Mouse (Mus musculus): ENCODE data around the gene 2410004B18Rik. TPM values are rescaled to one million over a fixed set of nuclear protein-coding genes. Genes with fewer than 3 reads are reported as not detected.

The 2410004B18Rik gene
- polyA plus RNA-seq, 1 experiment from 2014 or later = 35.4 TPM

DNA sequence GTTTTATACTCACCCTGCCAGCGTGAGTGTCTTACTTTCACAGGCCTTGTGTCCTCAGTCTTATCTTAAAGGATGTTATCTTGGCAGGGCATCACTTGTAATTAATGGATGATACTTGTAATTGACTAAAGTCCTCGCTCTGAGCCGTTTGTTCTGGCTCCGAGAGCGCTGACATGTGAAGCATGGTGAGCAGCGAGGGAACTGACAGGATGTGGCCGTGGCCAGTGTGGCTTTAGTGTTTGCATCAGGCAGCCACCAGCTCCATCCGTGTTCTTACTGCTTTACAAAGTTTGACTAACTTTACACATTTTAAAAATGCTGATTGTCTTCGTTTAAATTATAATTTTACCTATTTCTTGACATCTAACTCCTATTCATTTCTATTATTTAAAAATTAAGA is 4.0 kb upstream of the 2410004B18Rik start:
- no peak overlapping the region for H3K4me3 ChIP-seq
- 65% methylated on average over 9 of the region's 9 CpGs for WGBS
- no peak for ATAC-seq (ENCODE audit: extremely low read depth, insufficient number of reproducible peaks, low FRiP score, low TSS enrichment)
- H3K9ac ChIP-seq = no peak overlapping the region
- H3K27ac ChIP-seq (replicated peaks) = no peak overlapping the region
- peaks cover 53% of the 10 kb centered on the region for H3K36me3 ChIP-seq
- H3K9me3 ChIP-seq = no peaks in the 10 kb centered on the region
- H3K4me2 ChIP-seq = no peak overlapping the region
- H3K4me1 ChIP-seq = peaks cover 3% of the 10 kb centered on the region
- no peaks in the 10 kb centered on the region for H3K27me3 ChIP-seq (replicated peaks)

DNA sequence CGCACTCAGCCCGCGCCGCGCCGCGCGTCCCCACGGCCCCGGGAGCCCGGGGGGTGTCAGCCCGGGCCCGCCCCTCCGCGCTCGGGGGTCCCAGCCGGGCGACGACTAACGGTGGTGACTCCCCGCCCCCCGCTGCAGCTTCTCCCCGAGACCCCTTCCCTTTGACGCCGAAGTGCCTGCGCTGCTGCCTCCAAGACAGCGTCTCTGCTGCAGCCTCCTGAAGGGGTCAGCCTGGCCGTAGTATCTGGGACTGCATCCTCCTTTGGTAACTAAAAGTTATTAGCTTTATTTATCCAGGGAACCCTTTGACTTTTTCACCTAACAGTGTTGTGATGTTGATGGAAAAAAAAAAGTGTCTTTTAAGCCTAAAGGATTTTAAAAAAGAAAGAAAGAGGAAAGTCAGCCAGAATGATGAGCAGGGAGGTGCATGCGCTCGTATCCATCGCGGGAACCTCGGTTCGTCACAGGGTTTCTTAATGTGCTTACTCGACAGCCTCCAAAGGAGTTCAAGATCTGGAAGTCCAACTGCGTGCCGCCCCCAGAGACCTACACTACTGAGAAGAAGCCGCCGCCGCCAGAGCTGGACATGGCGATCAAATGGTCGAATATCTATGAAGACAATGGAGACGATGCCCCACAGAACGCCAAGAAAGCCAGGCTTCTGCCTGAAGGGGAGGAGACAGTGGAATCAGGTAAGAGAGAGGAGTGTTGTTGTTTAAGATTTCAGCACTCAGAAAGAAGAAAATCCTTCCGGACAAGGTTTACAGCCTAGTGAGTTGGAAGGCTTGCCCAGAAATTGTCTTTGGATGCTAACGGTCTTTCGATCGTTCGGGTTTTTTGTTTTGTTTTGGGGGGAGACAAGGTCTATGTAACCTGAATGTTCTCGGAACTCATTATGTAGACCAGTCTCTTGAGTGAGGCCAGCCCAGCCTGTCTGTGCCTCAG is 863 bp downstream of the 2410004B18Rik start:
- peak overlapping the region; percentile 68; the same call in 1 of the 2 replicates for H3K27ac ChIP-seq (replicated peaks)
- 19% methylated on average over 41 of the region's 50 CpGs for WGBS

DNA sequence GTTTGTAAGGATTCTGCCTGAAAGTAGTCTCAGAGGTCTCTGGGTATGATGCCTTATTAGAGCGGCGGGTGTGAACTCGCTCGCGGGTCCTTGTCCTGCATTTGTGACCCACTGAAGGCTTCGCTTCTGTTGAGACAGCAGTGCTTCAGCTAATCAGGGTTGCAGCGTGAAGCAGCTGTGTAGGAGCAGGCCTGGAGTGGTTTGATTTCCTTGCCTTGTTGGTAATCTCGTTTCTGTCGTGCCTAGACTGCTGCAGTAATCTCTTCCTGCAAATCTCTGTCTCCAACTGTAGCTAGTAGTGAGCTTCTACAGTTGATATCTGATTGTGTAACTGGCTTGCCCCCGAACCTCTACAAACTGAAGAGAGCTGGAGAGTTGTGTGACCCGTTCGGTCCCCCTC is 1.6 kb downstream of the 2410004B18Rik start:
- no peaks in the 10 kb centered on the region for H3K27me3 ChIP-seq (replicated peaks)
- H3K4me2 ChIP-seq = peak overlapping the region; percentile 89
- peaks cover 51% of the 10 kb centered on the region for H3K36me3 ChIP-seq
- H3K27ac ChIP-seq (replicated peaks) = no peak overlapping the region
- H3K4me1 ChIP-seq = peaks cover 39% of the 10 kb centered on the region
- peak overlapping the region; percentile 99 for H3K4me3 ChIP-seq
- no peaks in the 10 kb centered on the region for H3K9me3 ChIP-seq
- WGBS = 66% methylated on average over 12 of the region's 12 CpGs
- H3K9ac ChIP-seq = peak overlapping the region; percentile 98
- no peak for ATAC-seq (ENCODE audit: extremely low read depth, insufficient number of reproducible peaks, low FRiP score, low TSS enrichment)

More for the DNA sequence above, 863 bp downstream of the 2410004B18Rik start:
- H3K4me3 ChIP-seq = peak overlapping the region; percentile 99
- H3K9me3 ChIP-seq = no peaks in the 10 kb centered on the region
- peak overlapping the region; percentile 89 for H3K4me2 ChIP-seq
- peaks cover 39% of the 10 kb centered on the region for H3K4me1 ChIP-seq
- H3K36me3 ChIP-seq = peaks cover 49% of the 10 kb centered on the region
- peak overlapping the region; percentile 98 for H3K9ac ChIP-seq
- no peak for ATAC-seq (ENCODE audit: extremely low read depth, insufficient number of reproducible peaks, low FRiP score, low TSS enrichment)
- H3K27me3 ChIP-seq (replicated peaks) = no peaks in the 10 kb centered on the region

DNA sequence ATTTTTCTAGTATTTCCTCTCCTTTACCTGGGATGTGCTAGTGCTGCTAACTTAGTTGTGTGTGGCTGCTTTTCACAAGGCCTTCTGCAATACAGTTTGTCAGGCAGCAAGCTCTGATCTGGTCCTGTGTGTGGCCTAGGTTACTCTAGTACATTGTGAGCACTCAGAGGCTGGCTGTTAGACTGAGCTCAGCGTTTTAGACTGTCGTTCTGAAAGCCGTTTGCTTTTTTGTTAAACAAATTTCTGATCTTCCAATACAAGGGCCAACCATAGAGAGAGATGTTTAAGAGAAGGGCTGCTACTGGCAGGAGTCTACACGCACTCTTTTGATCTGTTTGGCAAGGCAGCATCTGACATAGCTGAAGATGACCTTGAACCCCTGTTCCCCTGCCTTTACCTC is 2.2 kb downstream of the 2410004B18Rik start:
- 0 out of 2 replicates have a peak overlapping the region, but pooled peaks have one; percentile 99 for H3K4me3 ChIP-seq
- H3K36me3 ChIP-seq = peaks cover 53% of the 10 kb centered on the region
- H3K4me2 ChIP-seq = peak overlapping the region; percentile 89
- no peak for ATAC-seq (ENCODE audit: extremely low read depth, insufficient number of reproducible peaks, low FRiP score, low TSS enrichment)
- no peaks in the 10 kb centered on the region for H3K9me3 ChIP-seq
- H3K4me1 ChIP-seq = peaks cover 39% of the 10 kb centered on the region
- no peak overlapping the region for H3K27ac ChIP-seq (replicated peaks)
- H3K9ac ChIP-seq = peak overlapping the region; percentile 98; the same call in 1 of the 2 replicates
- H3K27me3 ChIP-seq (replicated peaks) = no peaks in the 10 kb centered on the region
- WGBS = 76% methylated on average over 4 of the region's 4 CpGs

- ATAC-seq (ENCODE audit: extremely low read depth, insufficient number of reproducible peaks, low FRiP score, low TSS enrichment) = no peak
- H3K9ac ChIP-seq = no peak overlapping the region
- H3K9me3 ChIP-seq = no peaks in the 10 kb centered on the region
- no peaks in the 10 kb centered on the region for H3K27me3 ChIP-seq (replicated peaks)
- peak overlapping the region; percentile 22; the same call in 1 of the 2 replicates for H3K4me2 ChIP-seq
- no peak overlapping the region for H3K4me3 ChIP-seq
- peaks cover 63% of the 10 kb centered on the region for H3K36me3 ChIP-seq
- peaks cover 53% of the 10 kb centered on the region for H3K4me1 ChIP-seq
- WGBS = 5% methylated on average over 3 of the region's 3 CpGs
- H3K27ac ChIP-seq (replicated peaks) = no peak overlapping the region
These were observed 4.2 kb downstream of the 2410004B18Rik start for GRCm38 (mm10) chr3:145941971-145942370.

GRCm38 (mm10) chr3:145944348-145944747 is 6.5 kb downstream of the 2410004B18Rik start:
- Histone ChIP-seq H3K4me2 (no peak overlapping the region), H3K9me3 (no peaks in the 10 kb centered on the region), H3K4me1 (peaks cover 54% of the 10 kb centered on the region), H3K36me3 (peaks cover 58% of the 10 kb centered on the region), H3K27ac (replicated peaks) (no peak overlapping the region), H3K9ac (no peak overlapping the region), H3K27me3 (replicated peaks) (no peaks in the 10 kb centered on the region), H3K4me3 (no peak overlapping the region)
- no peak for ATAC-seq (ENCODE audit: extremely low read depth, insufficient number of reproducible peaks, low FRiP score, low TSS enrichment)
- WGBS = 61% methylated on average over 7 of the region's 7 CpGs

GRCm38 (mm10) chr3:145945904-145946303 is 8.1 kb downstream of the 2410004B18Rik start:
- Histone ChIP-seq H3K4me1 (peaks cover 48% of the 10 kb centered on the region), H3K27me3 (replicated peaks) (no peaks in the 10 kb centered on the region), H3K9me3 (no peaks in the 10 kb centered on the region), H3K4me2 (no peak overlapping the region), H3K27ac (replicated peaks) (peak overlapping the region; percentile 86), H3K9ac (no peak overlapping the region), H3K4me3 (no peak overlapping the region), H3K36me3 (peaks cover 44% of the 10 kb centered on the region)
- ATAC-seq (ENCODE audit: extremely low read depth, insufficient number of reproducible peaks, low FRiP score, low TSS enrichment) = no peak
- WGBS = 69% methylated on average over 2 of the region's 3 CpGs

GRCm38 (mm10) chr3:145946654-145947053 is 8.8 kb downstream of the 2410004B18Rik start:
- 12% methylated on average over 2 of the region's 2 CpGs for WGBS
- H3K9ac ChIP-seq = 0 out of 2 replicates have a peak overlapping the region, but pooled peaks have one; percentile 40
- ATAC-seq (ENCODE audit: extremely low read depth, insufficient number of reproducible peaks, low FRiP score, low TSS enrichment) = no peak

DNA sequence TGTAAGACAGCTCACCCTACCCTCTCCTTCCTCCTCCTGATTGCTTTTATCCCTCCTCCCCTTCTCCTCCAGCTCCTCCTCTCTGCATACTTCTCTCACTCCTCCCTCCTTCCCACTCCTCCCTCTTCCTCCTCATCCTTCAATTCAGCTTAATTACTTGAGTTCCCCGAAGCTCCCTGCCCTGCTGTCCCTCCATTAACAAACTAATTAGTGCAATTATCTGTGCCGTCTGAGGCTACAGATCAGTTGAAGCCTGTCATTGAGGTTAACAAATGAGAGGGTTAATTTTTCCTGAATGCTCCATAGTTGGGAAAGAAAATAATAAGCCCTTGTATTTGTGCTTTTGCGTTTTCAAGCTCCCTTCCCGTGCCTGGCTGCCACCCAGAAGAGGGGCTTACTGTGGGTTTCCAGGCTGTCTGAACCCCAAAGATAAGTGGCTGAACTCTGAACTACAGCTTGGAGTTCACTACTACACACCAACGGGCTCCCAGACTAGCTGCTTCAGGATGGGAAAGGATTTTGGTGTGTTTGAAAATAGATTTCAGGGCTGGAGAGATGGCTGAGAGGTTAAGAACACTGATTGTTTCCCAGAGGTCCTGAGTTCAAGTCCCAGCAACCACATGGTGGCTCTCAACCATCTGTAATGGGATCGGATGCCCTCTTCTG is 9.9 kb downstream of the 2410004B18Rik start:
- WGBS = 49% methylated on average over 6 of the region's 6 CpGs
- Histone ChIP-seq H3K4me1 (peaks cover 48% of the 10 kb centered on the region), H3K36me3 (peaks cover 32% of the 10 kb centered on the region), H3K27me3 (replicated peaks) (no peaks in the 10 kb centered on the region), H3K9me3 (no peaks in the 10 kb centered on the region), H3K9ac (peak overlapping the region; percentile 44; the same call in 1 of the 2 replicates), H3K27ac (replicated peaks) (peak overlapping the region; percentile 86), H3K4me3 (no peak overlapping the region), H3K4me2 (no peak overlapping the region)
- ATAC-seq (ENCODE audit: extremely low read depth, insufficient number of reproducible peaks, low FRiP score, low TSS enrichment) = no peak

More at GRCm38 (mm10) chr3:145946654-145947053, 8.8 kb downstream of the 2410004B18Rik start:
- Histone ChIP-seq H3K4me2 (peak overlapping the region; percentile 14; the same call in 1 of the 2 replicates), H3K4me1 (peaks cover 49% of the 10 kb centered on the region), H3K27ac (replicated peaks) (peak overlapping the region; percentile 86), H3K9me3 (no peaks in the 10 kb centered on the region), H3K4me3 (no peak overlapping the region), H3K27me3 (replicated peaks) (no peaks in the 10 kb centered on the region), H3K36me3 (peaks cover 36% of the 10 kb centered on the region)

DNA sequence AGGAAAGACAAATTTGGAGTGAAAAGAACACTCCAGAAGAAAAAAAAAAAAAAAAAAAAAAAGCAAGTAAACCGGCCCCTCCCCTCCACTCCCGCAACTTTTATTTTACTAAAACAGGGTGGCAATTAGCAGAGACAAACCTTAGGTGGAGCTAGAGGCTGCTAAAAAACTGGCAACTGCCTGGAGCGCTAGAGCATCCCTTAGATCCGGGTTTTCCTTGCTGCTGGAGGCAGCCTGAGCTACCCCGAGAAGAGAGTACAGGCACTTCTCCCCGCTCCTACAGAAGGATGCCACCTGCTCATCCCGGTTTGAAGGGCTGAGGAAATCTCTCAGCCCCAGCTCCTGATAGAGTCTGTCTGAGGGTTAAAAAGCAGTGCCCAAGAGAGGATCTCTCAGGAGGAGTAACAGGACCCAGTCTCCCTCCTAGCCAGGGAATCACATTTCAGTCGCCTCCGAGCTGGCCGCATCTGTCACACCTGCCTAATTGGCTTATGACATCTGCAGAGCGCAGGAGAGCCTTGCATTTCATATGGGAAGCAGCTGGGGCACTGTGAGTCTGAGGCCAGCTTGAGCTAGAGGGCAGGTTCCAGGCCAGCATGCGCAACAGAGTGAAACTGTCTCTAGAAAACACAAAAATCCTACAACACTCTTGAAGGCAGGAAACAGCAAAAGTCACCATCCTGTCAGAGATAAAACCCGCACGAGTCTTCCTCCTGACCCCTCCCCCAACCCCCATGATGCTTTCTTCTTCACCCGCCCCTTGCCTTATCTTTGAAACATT is 12.4 kb downstream of the 2410004B18Rik start:
- Histone ChIP-seq H3K27ac (replicated peaks) (peak overlapping the region; percentile 53; the same call in 1 of the 2 replicates), H3K27me3 (replicated peaks) (no peaks in the 10 kb centered on the region), H3K9ac (peak overlapping the region; percentile 61), H3K4me1 (peaks cover 53% of the 10 kb centered on the region), H3K4me3 (peak overlapping the region; percentile 34), H3K36me3 (peaks cover 7% of the 10 kb centered on the region), H3K4me2 (peak overlapping the region; percentile 63), H3K9me3 (no peaks in the 10 kb centered on the region)
- ATAC-seq (ENCODE audit: extremely low read depth, insufficient number of reproducible peaks, low FRiP score, low TSS enrichment) = 0 out of 2 replicates have a peak, but pooled peaks have one; percentile 59
- 7% methylated on average over 15 of the region's 15 CpGs for WGBS

All from heart, embryonic 13.5 days (tissue).